In the genomic region with DNA sequence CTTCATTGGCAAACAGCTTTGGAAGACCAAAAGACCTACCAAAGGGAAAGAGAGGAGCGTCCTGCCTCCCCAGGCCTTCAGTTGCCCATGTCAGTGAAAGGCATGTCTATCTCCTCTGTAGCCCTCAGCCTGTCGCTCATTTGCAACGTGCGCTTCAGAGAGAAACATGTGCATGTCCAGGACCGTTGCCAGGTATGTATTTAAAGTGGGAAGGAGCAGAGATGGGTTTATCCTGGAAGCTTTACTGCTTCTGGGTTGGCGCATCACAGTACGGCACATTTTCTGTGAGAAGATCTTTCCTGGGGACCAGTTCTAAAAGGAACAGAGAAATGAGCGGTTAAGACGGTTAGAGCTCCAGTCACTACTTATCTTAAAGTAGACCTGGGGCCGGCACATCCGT, we compare ENCODE assay signal across 22 mouse cellular contexts.
"Had no signal": no experiment of that assay in that cellular context is flagged by ENCODE, and none has a peak within 500 bp of the region (broad histone marks: within the 10 kb centered on the region; RNA-seq: fewer than 3 reads in every experiment).

No protein-coding gene starts in this region.

- ATAC-seq: hindbrain, embryonic 16.5 days; hindbrain, postnatal 0 days; inflammation-experienced regulatory T-cells, adult 6 months; intestine, embryonic 15.5 days; intestine, embryonic 16.5 days; intestine, postnatal 0 days had no signal

- DNase-seq: heart, postnatal 10 days; heart, postnatal 14 days; heart, postnatal 36 days; heart, postnatal 4 days; kidney, adult 11 months; kidney, adult 18-20 months; kidney, adult 2 months; kidney, adult 8-10 months; kidney, adult 9 months; kidney, postnatal 10 days; kidney, postnatal 14 days; kidney, postnatal 25 days; kidney, postnatal 36 days; kidney, postnatal 4 days; layer of hippocampus, adult 9-11 months; layer of hippocampus, postnatal 36 days had no signal
